Mouse (Mus musculus) heart, postnatal 14 days (tissue): ENCODE results near the gene A730061H03Rik. TPM values are rescaled to one million over a fixed set of nuclear protein-coding genes. Genes with fewer than 3 reads are reported as not detected.

Experiments
- DNase-seq, 2 experiments: peaks; one replicate each; pipeline ENCODE4 v3.0.0; 2021 to 2022
- intact Hi-C: fragments of 180-260 bp; cut with DNase I; formaldehyde crosslinking; loops from one replicate; pipeline ENCODE4 v1.15.1; 2025
- total RNA-seq, 2 experiments: library from RNA; stranded (reverse); gene quantifications; 2 replicates each; pipeline ENCODE4 v1.2.3; 2021

A730061H03Rik gene
- total RNA-seq, 2 experiments from 2014 or later: 0.69 TPM; not detected in 1

DNA sequence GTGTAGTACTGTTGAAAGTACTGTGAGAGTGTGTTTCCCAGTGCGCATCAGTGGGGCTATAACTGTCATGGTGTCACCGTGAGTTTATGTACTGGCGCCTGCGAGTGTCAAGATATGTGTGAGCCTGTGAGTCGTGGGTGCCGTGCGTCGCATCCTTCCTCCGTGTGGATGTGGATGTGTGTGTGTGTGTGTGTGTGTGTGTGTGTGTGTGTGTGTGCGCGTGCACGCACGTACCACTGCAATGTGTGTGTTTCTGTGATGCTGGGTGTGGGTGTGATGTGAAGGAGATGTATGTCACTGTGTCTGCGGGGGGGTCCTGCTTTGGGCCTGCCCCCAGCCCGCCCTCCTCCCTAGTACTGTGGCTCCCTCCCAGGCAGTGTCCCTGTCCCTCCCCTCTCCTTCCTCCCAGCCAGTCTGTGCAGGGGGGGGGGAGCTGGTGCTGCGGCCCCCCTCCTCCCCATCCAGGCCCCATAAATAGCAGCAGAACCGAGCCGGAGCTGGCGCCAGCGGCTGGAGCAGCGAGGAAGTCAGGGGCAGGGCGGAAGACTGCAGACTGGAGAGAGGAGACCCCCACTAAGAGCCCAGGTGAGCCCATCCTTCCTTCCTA is 50.0 kb downstream of the A730061H03Rik start, which contains the start of gene Cpne6:
Gene Cpne6, plus strand, starts transcription at position 321 of the 607 bp plus-strand sequence.
- no peak for DNase-seq
- intact Hi-C loops: no loop called here

Other genes starting within 250 kb of the A730061H03Rik start
- gene Dhrs4, start 81.6 kb downstream of the A730061H03Rik start, total RNA-seq: 100 to 1,000 TPM; 129 to 134 TPM
- 1 to 10 TPM; 2.5 to 5.5 TPM for gene Carmil3, start 69.8 kb downstream of the A730061H03Rik start, total RNA-seq
- gene Cpne6, start 50.0 kb downstream of the A730061H03Rik start, total RNA-seq: not detected
- gene Nrl, start 35.4 kb downstream of the A730061H03Rik start, total RNA-seq: not detected
- 10 to 100 TPM; 17.7 to 23.0 TPM for gene Pck2, start 20.1 kb downstream of the A730061H03Rik start, total RNA-seq
- gene Dcaf11, start 400 bp downstream of the A730061H03Rik start, total RNA-seq: 100 to 1,000 TPM; 112 to 118 TPM
- gene Fitm1, start 15.2 kb upstream of the A730061H03Rik start, total RNA-seq: 100 to 1,000 TPM; 204 to 226 TPM
- 100 to 1,000 TPM; 218 to 238 TPM for gene Psme1, start 17.7 kb upstream of the A730061H03Rik start, total RNA-seq
- 10 to 100 TPM; 39.9 to 45.0 TPM for gene Emc9, start 24.9 kb upstream of the A730061H03Rik start, total RNA-seq
- gene Psme2, start 30.7 kb upstream of the A730061H03Rik start, total RNA-seq: 100 to 1,000 TPM in 1 of 2 experiments, 10 to 100 TPM in 1; 90.7 to 132 TPM
- gene Rnf31, start 31.3 kb upstream of the A730061H03Rik start, total RNA-seq: 10 to 100 TPM; 21.8 to 26.1 TPM
- 1 to 10 TPM; 9.2 to 9.3 TPM for gene Irf9, start 43.2 kb upstream of the A730061H03Rik start, total RNA-seq
- gene Rec8, start 57.6 kb upstream of the A730061H03Rik start, total RNA-seq: 1 to 10 TPM in 1 of 2 experiments, under 1 TPM in 1; 0.72 to 1.2 TPM
- 10 to 100 TPM; 41.4 to 49.9 TPM for gene Ipo4, start 75.6 kb upstream of the A730061H03Rik start, total RNA-seq
- 1 to 10 TPM; 2.2 to 2.9 TPM for gene Gm49378, start 77.5 kb upstream of the A730061H03Rik start, total RNA-seq
- gene Tm9sf1, start 83.4 kb upstream of the A730061H03Rik start, total RNA-seq: 10 to 100 TPM; 45.3 to 45.4 TPM
- under 1 TPM; 0.53 to 0.76 TPM for gene Tssk4, start 89.8 kb upstream of the A730061H03Rik start, total RNA-seq
- gene Mdp1, start 100.1 kb upstream of the A730061H03Rik start, total RNA-seq: 10 to 100 TPM; 52.4 to 55.9 TPM
- gene Gmpr2, start 111.5 kb upstream of the A730061H03Rik start, total RNA-seq: 10 to 100 TPM; 12.8 to 14.1 TPM
- gene Nedd8, start 111.7 kb upstream of the A730061H03Rik start, total RNA-seq: 100 to 1,000 TPM; 254 to 257 TPM
- 10 to 100 TPM; 10.5 to 10.8 TPM for gene Tinf2, start 121.4 kb upstream of the A730061H03Rik start, total RNA-seq
- under 1 TPM; 0.29 TPM for gene Tgm1, start 153.5 kb upstream of the A730061H03Rik start, total RNA-seq
- gene Rabggta, start 161.9 kb upstream of the A730061H03Rik start, total RNA-seq: 10 to 100 TPM; 11.4 to 13.7 TPM
- gene Dhrs1, start 185.3 kb upstream of the A730061H03Rik start, total RNA-seq: 10 to 100 TPM; 54.6 to 56.2 TPM
- gene Nop9, start 185.3 kb upstream of the A730061H03Rik start, total RNA-seq: 10 to 100 TPM; 11.2 to 11.4 TPM
- 1 to 10 TPM in 1 of 2 experiments, under 1 TPM in 1; 1.00 to 1.0 TPM for gene Cideb, start 198.1 kb upstream of the A730061H03Rik start, total RNA-seq
- under 1 TPM; 0.12 to 0.17 TPM for gene Ltb4r2, start 201.0 kb upstream of the A730061H03Rik start, total RNA-seq
- gene Ltb4r1, start 205.6 kb upstream of the A730061H03Rik start, total RNA-seq: under 1 TPM; 0.37 to 0.60 TPM
- 10 to 100 TPM; 19.8 to 21.1 TPM for gene Adcy4, start 223.7 kb upstream of the A730061H03Rik start, total RNA-seq
- gene Ripk3, start 228.5 kb upstream of the A730061H03Rik start, total RNA-seq: 1 to 10 TPM; 4.4 to 6.1 TPM